Mouse (Mus musculus) thymus, adult 2 months (tissue): ENCODE results near the gene Armc2.

Experiments used
- CTCF ChIP-seq: fragments of 200-500 bp; IDR thresholded peaks from 2 replicates; pipeline ENCODE4 v1.5.1; 2012; ENCODE audit warnings: mild to moderate bottlenecking, control low read depth, low read length, moderate library complexity, borderline replicate concordance; ENCODE audit not compliant: control insufficient read depth, poor library complexity, insufficient read depth; ENCODE audit errors: extremely low read depth
- POLR2A ChIP-seq: fragments of 200-500 bp; IDR thresholded peaks from 2 replicates; pipeline ENCODE4 v1.6.1; 2012; ENCODE audit warnings: mild to moderate bottlenecking, low read length, control low read depth, moderate library complexity; ENCODE audit not compliant: control insufficient read depth, poor library complexity, insufficient read depth; ENCODE audit errors: extremely low read depth

- no peak for TF ChIP-seq POLR2A
- TF ChIP-seq CTCF: no peak
Measured at GRCm38 (mm10) chr10:41867956-41868355, 150.3 kb downstream of the Armc2 start.
